Mouse (Mus musculus) stomach, embryonic 14.5 days (tissue): Measurements from ENCODE around the gene Acoxl. TPM values are rescaled to one million over a fixed set of nuclear protein-coding genes. Genes with fewer than 3 reads are reported as not detected.

Experiments
- ATAC-seq: fragments of 200-750 bp; cut with Nextera tagmentation; 2 replicates; pipeline ENCODE4 v1.8.0; 2017; ENCODE audit warnings: low read depth, moderate TSS enrichment; ENCODE audit not compliant: insufficient number of reproducible peaks, insufficient read depth, low FRiP score
- H3K27ac ChIP-seq: fragments of 300-500 bp; sonication (generic); 2 replicates; pipeline ENCODE4 v1.5.1; 2014; ENCODE audit warnings: mild to moderate bottlenecking, low read length, moderate library complexity, mixed read lengths
- H3K27me3 ChIP-seq: fragments of 300-500 bp; sonication (generic); 2 replicates; pipeline ENCODE4 v1.6.1; 2014; ENCODE audit warnings: low read length, control low read depth, mixed read lengths; ENCODE audit not compliant: control insufficient read depth, insufficient read depth
- H3K36me3 ChIP-seq: fragments of 300-500 bp; sonication (generic); 2 replicates; pipeline ENCODE4 v1.6.1; 2014; ENCODE audit warnings: mild to moderate bottlenecking, control low read depth, low read length, moderate library complexity, mixed read lengths; ENCODE audit not compliant: control insufficient read depth, insufficient read depth
- H3K4me1 ChIP-seq: fragments of 300-500 bp; sonication (generic); 2 replicates; pipeline ENCODE4 v1.6.1; 2014; ENCODE audit warnings: low read length, control low read depth, mixed read lengths; ENCODE audit not compliant: control insufficient read depth, insufficient read depth
- H3K4me2 ChIP-seq: fragments of 300-500 bp; sonication (generic); replicated peaks from 2 replicates; pipeline ENCODE4 v1.6.1; 2014; ENCODE audit warnings: low read depth, low read length, control low read depth
- H3K4me3 ChIP-seq: fragments of 300-500 bp; sonication (generic); 2 replicates; pipeline ENCODE4 v1.5.1; 2014; ENCODE audit warnings: low read depth, low read length, control low read depth
- H3K9ac ChIP-seq: fragments of 300-500 bp; sonication (generic); replicated peaks from 2 replicates; pipeline ENCODE4 v1.6.1; 2014; ENCODE audit warnings: low read depth, mild to moderate bottlenecking, control low read depth, low read length, moderate library complexity, mixed read lengths
- H3K9me3 ChIP-seq: fragments of 300-500 bp; sonication (generic); 2 replicates; pipeline ENCODE4 v1.6.1; 2016; ENCODE audit warnings: low read depth, low read length, control low read depth; ENCODE audit not compliant: control insufficient read depth
- WGBS: fragments of 180-500 bp; shearing (Covaris S2); extraction: QIAGEN DNeasy Blood & Tissue Kit; methylation state at CpG from one replicate; pipeline ENCODE4 v1.1.7; 2014; 5-methylcytosine and 5-hydroxymethylcytosine counted together
- polyA plus RNA-seq: library from polyadenylated mRNA; unstranded; fragments of >200 nt; fragmentation: Nextera tagmentation; extraction: Ambion mirVana; gene quantifications from 2 replicates; pipeline ENCODE4 v1.2.1, GENCODE M21; 2014

Gene Acoxl
- polyA plus RNA-seq, 1 experiment from 2014 or later, result 0.16 TPM

- Histone ChIP-seq H3K27ac (no peak overlapping the region), H3K9ac (no peak overlapping the region)
- 62% methylated on average over 8 of the region's 8 CpGs for WGBS
These were observed 249.3 kb downstream of the Acoxl start for GRCm38 (mm10) chr2:128087798-128088545.

GRCm38 (mm10) chr2:128090283-128090885 lies 251.7 kb downstream of the Acoxl start:
- 91% methylated on average over 6 of the region's 6 CpGs for WGBS
- Histone ChIP-seq H3K36me3 (no peaks in the 10 kb centered on the region), H3K4me1 (0 out of 2 replicates have a peak, but pooled peaks cover 3% of the 10 kb centered on the region), H3K4me3 (no peak overlapping the region), H3K27me3 (no peaks in the 10 kb centered on the region), H3K9ac (no peak overlapping the region), H3K9me3 (no peaks in the 10 kb centered on the region), H3K4me2 (no peak overlapping the region), H3K27ac (no peak overlapping the region)
- ATAC-seq, result no peak

More at GRCm38 (mm10) chr2:128087798-128088545, 249.3 kb downstream of the Acoxl start:
- no peak overlapping the region for H3K4me2 ChIP-seq
- H3K36me3 ChIP-seq, result no peaks in the 10 kb centered on the region
- no peaks in the 10 kb centered on the region for H3K9me3 ChIP-seq
- no peak for ATAC-seq
- no peak overlapping the region for H3K4me3 ChIP-seq
- H3K4me1 ChIP-seq, result no peaks in the 10 kb centered on the region
- H3K27me3 ChIP-seq, result no peaks in the 10 kb centered on the region

- Histone ChIP-seq H3K9me3 (no peaks in the 10 kb centered on the region), H3K4me1 (0 out of 2 replicates have a peak, but pooled peaks cover 3% of the 10 kb centered on the region), H3K9ac (no peak overlapping the region), H3K27ac (no peak overlapping the region), H3K4me2 (no peak overlapping the region), H3K4me3 (no peak overlapping the region), H3K36me3 (no peaks in the 10 kb centered on the region), H3K27me3 (no peaks in the 10 kb centered on the region)
- 80% methylated on average over 11 of the region's 11 CpGs for WGBS
- no peak for ATAC-seq
These were observed 253.0 kb downstream of the Acoxl start for GRCm38 (mm10) chr2:128091431-128092369.

- Histone ChIP-seq H3K4me3 (no peak overlapping the region), H3K9ac (no peak overlapping the region), H3K27ac (no peak overlapping the region), H3K27me3 (no peaks in the 10 kb centered on the region), H3K36me3 (no peaks in the 10 kb centered on the region), H3K4me1 (0 out of 2 replicates have a peak, but pooled peaks cover 3% of the 10 kb centered on the region), H3K9me3 (no peaks in the 10 kb centered on the region), H3K4me2 (no peak overlapping the region)
- ATAC-seq, result no peak
- WGBS, result 91% methylated on average over 2 of the region's 2 CpGs
These were observed 253.8 kb downstream of the Acoxl start for GRCm38 (mm10) chr2:128092451-128092850.

GRCm38 (mm10) chr2:128094196-128094595 lies 255.5 kb downstream of the Acoxl start:
- Histone ChIP-seq H3K4me2 (no peak overlapping the region), H3K9me3 (no peaks in the 10 kb centered on the region), H3K27me3 (no peaks in the 10 kb centered on the region), H3K27ac (no peak overlapping the region), H3K4me1 (0 out of 2 replicates have a peak, but pooled peaks cover 3% of the 10 kb centered on the region), H3K4me3 (no peak overlapping the region), H3K9ac (no peak overlapping the region), H3K36me3 (no peaks in the 10 kb centered on the region)
- ATAC-seq, result no peak
- 81% methylated on average over 5 of the region's 5 CpGs for WGBS

- Histone ChIP-seq H3K4me1 (0 out of 2 replicates have a peak, but pooled peaks cover 3% of the 10 kb centered on the region), H3K36me3 (no peaks in the 10 kb centered on the region), H3K4me3 (no peak overlapping the region), H3K9me3 (no peaks in the 10 kb centered on the region), H3K27me3 (no peaks in the 10 kb centered on the region), H3K27ac (no peak overlapping the region), H3K4me2 (no peak overlapping the region), H3K9ac (no peak overlapping the region)
- no peak for ATAC-seq
- WGBS, result 60% methylated on average over 2 of the region's 2 CpGs
These were observed 255.9 kb downstream of the Acoxl start for GRCm38 (mm10) chr2:128094602-128095001.

GRCm38 (mm10) chr2:128095270-128095669 lies 256.6 kb downstream of the Acoxl start:
- no peak overlapping the region for H3K4me3 ChIP-seq
- H3K4me2 ChIP-seq, result no peak overlapping the region
- H3K9me3 ChIP-seq, result no peaks in the 10 kb centered on the region
- H3K27ac ChIP-seq, result no peak overlapping the region
- no peak overlapping the region for H3K9ac ChIP-seq
- 24% methylated on average over 1 of the region's 1 CpGs for WGBS
- 0 out of 2 replicates have a peak, but pooled peaks cover 3% of the 10 kb centered on the region for H3K4me1 ChIP-seq
- H3K36me3 ChIP-seq, result no peaks in the 10 kb centered on the region
- ATAC-seq, result no peak
- no peaks in the 10 kb centered on the region for H3K27me3 ChIP-seq

- no peak overlapping the region for H3K4me2 ChIP-seq
- no peaks in the 10 kb centered on the region for H3K9me3 ChIP-seq
- WGBS, result 88% methylated on average over 1 of the region's 1 CpGs
- H3K4me1 ChIP-seq, result 0 out of 2 replicates have a peak, but pooled peaks cover 3% of the 10 kb centered on the region
- no peak overlapping the region for H3K9ac ChIP-seq
- H3K27ac ChIP-seq, result no peak overlapping the region
- no peaks in the 10 kb centered on the region for H3K27me3 ChIP-seq
- no peak overlapping the region for H3K4me3 ChIP-seq
- ATAC-seq, result no peak
- no peaks in the 10 kb centered on the region for H3K36me3 ChIP-seq
These were observed 257.4 kb downstream of the Acoxl start for GRCm38 (mm10) chr2:128096070-128096469.
